Mouse (Mus musculus) stomach, embryonic 14.5 days (tissue): ENCODE measurements around the gene Sytl3. TPM values are rescaled to one million over a fixed set of nuclear protein-coding genes. Genes with fewer than 3 reads are reported as not detected.

Experiments
- ATAC-seq: fragments of 200-750 bp; cut with Nextera tagmentation; 2 replicates; pipeline ENCODE4 v1.8.0; 2017; ENCODE audit warnings: low read depth, moderate TSS enrichment; ENCODE audit not compliant: insufficient number of reproducible peaks, insufficient read depth, low FRiP score
- H3K27ac ChIP-seq: fragments of 300-500 bp; sonication (generic); 2 replicates; pipeline ENCODE4 v1.5.1; 2014; ENCODE audit warnings: mild to moderate bottlenecking, low read length, moderate library complexity, mixed read lengths
- H3K27me3 ChIP-seq: fragments of 300-500 bp; sonication (generic); 2 replicates; pipeline ENCODE4 v1.6.1; 2014; ENCODE audit warnings: low read length, control low read depth, mixed read lengths; ENCODE audit not compliant: control insufficient read depth, insufficient read depth
- H3K36me3 ChIP-seq: fragments of 300-500 bp; sonication (generic); 2 replicates; pipeline ENCODE4 v1.6.1; 2014; ENCODE audit warnings: mild to moderate bottlenecking, control low read depth, low read length, moderate library complexity, mixed read lengths; ENCODE audit not compliant: control insufficient read depth, insufficient read depth
- H3K4me1 ChIP-seq: fragments of 300-500 bp; sonication (generic); 2 replicates; pipeline ENCODE4 v1.6.1; 2014; ENCODE audit warnings: low read length, control low read depth, mixed read lengths; ENCODE audit not compliant: control insufficient read depth, insufficient read depth
- H3K4me2 ChIP-seq: fragments of 300-500 bp; sonication (generic); replicated peaks from 2 replicates; pipeline ENCODE4 v1.6.1; 2014; ENCODE audit warnings: low read depth, low read length, control low read depth
- H3K4me3 ChIP-seq: fragments of 300-500 bp; sonication (generic); 2 replicates; pipeline ENCODE4 v1.5.1; 2014; ENCODE audit warnings: low read depth, low read length, control low read depth
- H3K9ac ChIP-seq: fragments of 300-500 bp; sonication (generic); replicated peaks from 2 replicates; pipeline ENCODE4 v1.6.1; 2014; ENCODE audit warnings: low read depth, mild to moderate bottlenecking, control low read depth, low read length, moderate library complexity, mixed read lengths
- H3K9me3 ChIP-seq: fragments of 300-500 bp; sonication (generic); 2 replicates; pipeline ENCODE4 v1.6.1; 2016; ENCODE audit warnings: low read depth, low read length, control low read depth; ENCODE audit not compliant: control insufficient read depth
- WGBS: fragments of 180-500 bp; shearing (Covaris S2); extraction: QIAGEN DNeasy Blood & Tissue Kit; methylation state at CpG from one replicate; pipeline ENCODE4 v1.1.7; 2014; 5-methylcytosine and 5-hydroxymethylcytosine counted together
- polyA plus RNA-seq: library from polyadenylated mRNA; unstranded; fragments of >200 nt; fragmentation: Nextera tagmentation; extraction: Ambion mirVana; gene quantifications from 2 replicates; pipeline ENCODE4 v1.2.1, GENCODE M21; 2014

Sytl3 gene
- polyA plus RNA-seq, 1 experiment from 2014 or later = 0.90 TPM

DNA sequence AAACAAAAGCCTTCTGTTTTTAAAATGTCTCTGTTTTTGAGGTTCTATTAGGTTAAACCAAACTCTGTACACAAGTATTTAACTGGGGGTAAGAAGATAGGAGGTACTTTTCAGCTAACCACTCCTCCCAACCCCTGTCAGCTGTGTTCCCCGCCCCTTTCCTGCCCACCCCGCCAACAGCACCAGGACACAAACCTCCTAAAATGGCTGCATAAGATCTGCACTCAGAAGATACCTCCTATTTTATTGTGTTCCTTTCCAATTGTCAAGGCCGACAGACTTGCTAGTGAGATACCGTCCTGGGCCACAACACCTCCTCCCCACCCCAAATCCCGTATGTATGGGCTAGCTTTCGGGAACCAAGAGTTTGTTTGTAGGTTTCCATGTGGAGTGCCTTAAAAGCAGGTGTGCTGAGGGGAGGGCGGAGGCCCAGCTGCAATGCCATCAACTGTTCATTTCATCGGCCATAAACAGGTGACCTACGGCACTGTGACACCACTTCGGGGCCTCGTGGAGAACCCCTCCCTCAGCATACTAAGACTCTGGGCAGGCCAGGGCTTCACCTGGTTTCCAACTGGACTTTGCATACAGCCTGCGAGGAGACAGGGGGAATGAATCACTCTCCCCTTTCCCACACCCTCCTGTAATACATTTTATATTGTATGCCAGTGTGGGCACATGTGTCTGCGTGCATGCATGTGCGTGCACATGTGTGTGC, 114.5 kb downstream of the Sytl3 start:
- Histone ChIP-seq H3K36me3 (no peaks in the 10 kb centered on the region), H3K9ac (no peak overlapping the region), H3K27ac (no peak overlapping the region), H3K4me2 (no peak overlapping the region), H3K4me3 (no peak overlapping the region), H3K9me3 (no peaks in the 10 kb centered on the region), H3K4me1 (peaks cover 21% of the 10 kb centered on the region; the same call in 1 of the 2 replicates), H3K27me3 (no peaks in the 10 kb centered on the region)
- no peak for ATAC-seq
- WGBS = 79% methylated on average over 14 of the region's 14 CpGs

DNA sequence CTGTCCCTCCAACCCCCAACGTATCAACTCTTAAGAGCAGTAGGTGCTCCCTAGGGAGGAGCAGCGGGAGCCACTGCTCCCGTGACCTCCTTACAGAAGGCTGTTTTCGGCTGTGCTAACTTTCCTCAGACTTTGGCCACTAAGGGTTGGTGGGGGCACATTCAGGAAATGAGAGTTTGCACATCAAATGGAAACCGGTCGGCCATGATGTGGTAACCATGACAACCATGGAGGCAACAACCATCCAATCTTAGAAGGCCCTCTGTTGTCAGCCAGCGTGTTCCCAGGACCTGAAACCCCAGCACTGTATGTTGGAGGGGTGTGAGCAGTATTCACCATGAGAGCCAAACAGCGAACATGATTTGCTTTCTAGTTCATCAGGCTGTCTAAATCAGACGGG, 116.3 kb downstream of the Sytl3 start:
- ATAC-seq = no peak
- no peaks in the 10 kb centered on the region for H3K9me3 ChIP-seq
- peaks cover 21% of the 10 kb centered on the region; the same call in 1 of the 2 replicates for H3K4me1 ChIP-seq
- 82% methylated on average over 9 of the region's 9 CpGs for WGBS
- H3K27ac ChIP-seq = no peak overlapping the region
- H3K4me3 ChIP-seq = no peak overlapping the region
- H3K9ac ChIP-seq = no peak overlapping the region
- H3K36me3 ChIP-seq = no peaks in the 10 kb centered on the region
- no peak overlapping the region for H3K4me2 ChIP-seq
- H3K27me3 ChIP-seq = no peaks in the 10 kb centered on the region

DNA sequence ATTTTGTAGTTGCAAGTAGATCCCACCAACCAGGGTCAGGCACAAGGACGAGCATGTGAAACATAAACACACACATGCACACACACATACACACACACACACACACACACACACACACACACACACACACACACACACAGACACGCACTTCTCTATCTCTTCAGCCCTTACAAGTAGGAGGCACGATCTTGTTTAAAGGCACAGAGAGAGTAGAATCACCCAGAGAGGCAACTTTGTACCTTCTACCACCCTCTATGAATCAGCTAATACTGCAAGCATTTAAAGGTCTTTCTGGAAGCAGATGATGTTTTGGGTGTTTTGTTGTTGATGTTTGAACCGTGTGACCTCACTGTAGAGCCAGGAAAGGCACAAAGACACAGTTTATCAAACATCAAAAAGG, 116.8 kb downstream of the Sytl3 start:
- no peak for ATAC-seq
- H3K27me3 ChIP-seq = no peaks in the 10 kb centered on the region
- no peaks in the 10 kb centered on the region for H3K36me3 ChIP-seq
- no peak overlapping the region for H3K27ac ChIP-seq
- WGBS = 71% methylated on average over 4 of the region's 4 CpGs
- H3K4me1 ChIP-seq = peaks cover 21% of the 10 kb centered on the region; the same call in 1 of the 2 replicates
- no peak overlapping the region for H3K4me3 ChIP-seq
- no peak overlapping the region for H3K9ac ChIP-seq
- no peak overlapping the region for H3K4me2 ChIP-seq
- no peaks in the 10 kb centered on the region for H3K9me3 ChIP-seq

DNA sequence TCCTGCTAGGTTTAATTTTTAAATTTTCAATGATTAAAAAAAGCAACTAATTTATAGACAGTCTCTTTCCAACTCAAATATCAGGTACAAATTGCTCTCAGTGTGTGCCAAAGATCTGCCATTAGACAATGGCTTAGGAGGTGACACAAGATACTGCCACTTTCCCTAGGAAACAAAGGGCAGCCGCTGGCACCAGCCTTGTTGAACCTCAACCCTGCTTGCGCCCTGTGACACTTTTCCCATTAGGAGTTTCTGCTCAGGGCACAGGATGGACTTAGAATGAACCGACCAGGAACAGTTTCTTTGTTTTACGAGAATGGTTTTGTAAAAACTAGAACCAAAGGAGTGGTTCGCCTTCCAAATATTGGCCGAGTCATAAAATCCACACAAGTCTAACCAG, 117.2 kb downstream of the Sytl3 start:
- Histone ChIP-seq H3K27ac (no peak overlapping the region), H3K4me3 (no peak overlapping the region), H3K4me1 (peaks cover 21% of the 10 kb centered on the region; the same call in 1 of the 2 replicates), H3K27me3 (no peaks in the 10 kb centered on the region), H3K9ac (no peak overlapping the region), H3K9me3 (no peaks in the 10 kb centered on the region), H3K36me3 (no peaks in the 10 kb centered on the region), H3K4me2 (no peak overlapping the region)
- ATAC-seq = no peak
- 57% methylated on average over 6 of the region's 6 CpGs for WGBS

DNA sequence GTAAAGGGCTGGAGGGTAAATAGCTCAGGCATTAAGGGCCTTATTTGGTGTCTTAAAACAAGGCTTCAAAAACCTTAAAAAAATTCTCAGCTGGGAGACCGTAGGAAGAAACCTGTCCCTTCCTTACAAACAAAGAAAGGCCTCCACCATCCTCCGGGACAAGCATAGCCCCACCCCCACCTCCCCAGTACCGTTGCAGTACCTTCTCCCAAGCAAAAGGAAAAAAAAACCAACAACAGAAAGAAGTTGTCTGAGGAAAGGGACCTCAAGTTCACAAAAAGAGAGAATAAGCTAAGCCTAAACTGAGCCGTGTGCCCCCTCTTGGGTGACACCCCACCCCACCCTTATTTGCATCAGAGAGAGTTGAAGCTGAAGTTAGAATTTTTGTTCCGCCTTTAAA, 117.7 kb downstream of the Sytl3 start:
- 42% methylated on average over 5 of the region's 5 CpGs for WGBS
- Histone ChIP-seq H3K4me1 (peaks cover 21% of the 10 kb centered on the region; the same call in 1 of the 2 replicates), H3K9ac (no peak overlapping the region), H3K27me3 (no peaks in the 10 kb centered on the region), H3K4me2 (no peak overlapping the region), H3K27ac (peak overlapping the region; percentile 29; the same call in 1 of the 2 replicates), H3K4me3 (no peak overlapping the region), H3K36me3 (no peaks in the 10 kb centered on the region), H3K9me3 (no peaks in the 10 kb centered on the region)
- no peak for ATAC-seq

DNA sequence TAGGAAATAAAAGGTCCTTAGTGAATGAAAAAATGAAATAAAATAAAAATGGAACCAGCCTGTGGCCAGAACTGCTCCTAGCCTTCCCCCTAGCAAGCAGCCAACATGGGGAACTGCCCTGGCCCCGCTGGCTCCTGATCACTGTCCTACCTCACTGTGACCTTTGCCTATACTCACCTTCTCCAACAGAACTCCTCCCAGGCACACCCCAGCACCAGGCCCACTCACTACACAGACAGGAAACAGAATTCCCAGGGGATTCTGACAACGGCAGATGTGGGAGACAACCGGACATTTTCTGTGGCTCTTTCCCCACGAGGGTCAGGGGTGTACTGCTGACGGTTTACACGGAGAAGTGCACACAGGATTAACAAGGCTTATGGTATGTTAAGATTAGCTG, 118.2 kb downstream of the Sytl3 start:
- Histone ChIP-seq H3K36me3 (no peaks in the 10 kb centered on the region), H3K4me3 (no peak overlapping the region), H3K27ac (peak overlapping the region; percentile 27; the same call in 1 of the 2 replicates), H3K27me3 (0 out of 2 replicates have a peak, but pooled peaks cover under 1% of the 10 kb centered on the region), H3K4me2 (no peak overlapping the region), H3K4me1 (peaks cover 16% of the 10 kb centered on the region; the same call in 1 of the 2 replicates), H3K9me3 (no peaks in the 10 kb centered on the region), H3K9ac (no peak overlapping the region)
- 60% methylated on average over 6 of the region's 6 CpGs for WGBS
- ATAC-seq = no peak

GRCm38 (mm10) chr17:6777629-6778331, 118.9 kb downstream of the Sytl3 start:
- Histone ChIP-seq H3K4me2 (peak overlapping the region; percentile 89; the same call in 1 of the 2 replicates), H3K36me3 (no peaks in the 10 kb centered on the region), H3K9me3 (no peaks in the 10 kb centered on the region), H3K27ac (no peak overlapping the region), H3K9ac (no peak overlapping the region), H3K4me3 (peak overlapping the region; percentile 68; the same call in 1 of the 2 replicates), H3K4me1 (peaks cover 12% of the 10 kb centered on the region; the same call in 1 of the 2 replicates), H3K27me3 (0 out of 2 replicates have a peak, but pooled peaks cover 2% of the 10 kb centered on the region)
- WGBS = 52% methylated on average over 12 of the region's 12 CpGs
- no peak for ATAC-seq

DNA sequence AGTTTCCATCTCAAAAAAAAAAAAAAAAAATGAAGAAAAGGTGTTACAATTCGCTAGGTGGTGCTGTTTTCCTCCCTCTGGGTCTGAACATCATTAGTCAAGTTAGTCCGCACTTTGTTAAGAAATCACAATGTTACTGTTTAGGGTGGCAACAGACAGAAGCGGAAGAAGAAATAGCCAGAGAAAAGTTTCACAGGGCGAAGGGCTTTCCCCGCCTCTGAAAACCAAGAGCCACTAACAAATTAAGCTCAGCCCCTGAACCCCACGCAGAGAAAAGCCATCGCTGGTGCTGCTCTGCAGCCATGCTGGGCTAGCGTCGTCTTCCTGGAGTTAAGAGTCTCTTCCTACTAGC, 119.4 kb downstream of the Sytl3 start:
- H3K4me1 ChIP-seq = peaks cover 11% of the 10 kb centered on the region; the same call in 1 of the 2 replicates
- 1% methylated on average over 9 of the region's 9 CpGs for WGBS

More for the DNA sequence above, 119.4 kb downstream of the Sytl3 start:
- Histone ChIP-seq H3K9ac (no peak overlapping the region), H3K27ac (peak overlapping the region; percentile 71; the same call in 1 of the 2 replicates), H3K36me3 (no peaks in the 10 kb centered on the region), H3K27me3 (0 out of 2 replicates have a peak, but pooled peaks cover 2% of the 10 kb centered on the region), H3K9me3 (no peaks in the 10 kb centered on the region), H3K4me2 (peak overlapping the region; percentile 89), H3K4me3 (peak overlapping the region; percentile 68)
- no peak for ATAC-seq
